Mouse (Mus musculus) embryonic facial prominence, embryonic 15.5 days (tissue): ENCODE results near the gene Dqx1. TPM values are rescaled to one million over a fixed set of nuclear protein-coding genes. Genes with fewer than 3 reads are reported as not detected.

ENCODE experiments used
- ATAC-seq: fragments of 200-750 bp; cut with Nextera tagmentation; 2 replicates; pipeline ENCODE4 v1.8.0; 2017; ENCODE audit warnings: low read depth, moderate TSS enrichment; ENCODE audit not compliant: insufficient number of reproducible peaks, low FRiP score, low TSS enrichment
- H3K27ac ChIP-seq: fragments of 300-500 bp; sonication (generic); replicated peaks from 2 replicates; pipeline ENCODE4 v1.5.1; 2015; ENCODE audit warnings: mild to moderate bottlenecking, inconsistent platforms
- H3K27me3 ChIP-seq: fragments of 300-500 bp; sonication (generic); 2 replicates; pipeline ENCODE4 v1.6.1; 2015; ENCODE audit warnings: inconsistent platforms
- H3K36me3 ChIP-seq: fragments of 300-500 bp; sonication (generic); 2 replicates; pipeline ENCODE4 v1.6.1; 2015; ENCODE audit warnings: mild to moderate bottlenecking, inconsistent platforms
- H3K4me1 ChIP-seq: fragments of 300-500 bp; sonication (generic); 2 replicates; pipeline ENCODE4 v1.6.1; 2015; ENCODE audit warnings: inconsistent platforms
- H3K4me2 ChIP-seq: fragments of 300-500 bp; sonication (generic); replicated peaks from 2 replicates; pipeline ENCODE4 v1.6.1; 2015; ENCODE audit warnings: mild to moderate bottlenecking, inconsistent platforms
- H3K4me3 ChIP-seq: fragments of 300-500 bp; sonication (generic); replicated peaks from 2 replicates; pipeline ENCODE4 v1.5.1; 2015; ENCODE audit warnings: mild to moderate bottlenecking, inconsistent platforms
- H3K9ac ChIP-seq: fragments of 300-500 bp; sonication (generic); 2 replicates; pipeline ENCODE4 v1.6.1; 2015; ENCODE audit warnings: inconsistent platforms
- H3K9me3 ChIP-seq: fragments of 300-500 bp; sonication (generic); replicated peaks from 2 replicates; pipeline ENCODE4 v1.6.1; 2016; ENCODE audit warnings: inconsistent platforms
- WGBS: fragments of 180-500 bp; shearing (Covaris S2); methylation state at CpG from one replicate; pipeline ENCODE4 v1.1.7; 2015; 5-methylcytosine and 5-hydroxymethylcytosine counted together
- microRNA counts: library from miRNA; unstranded; fragments of <30 nt; microRNA quantifications from one replicate; lab custom pipeline; 2016
- microRNA-seq: library from miRNA; unstranded; fragments of <30 nt; microRNA quantifications from one replicate; pipeline ENCODE4, GENCODE M21; 2016; ENCODE audit warnings: borderline number of aligned reads
- polyA plus RNA-seq: library from polyadenylated mRNA; unstranded; fragments of >200 nt; fragmentation: Nextera tagmentation; extraction: Ambion mirVana; gene quantifications from 2 replicates; pipeline ENCODE4 v1.2.1, GENCODE M21; 2015

Gene Dqx1
- polyA plus RNA-seq, 1 experiment from 2014 or later, result 1.6 TPM

DNA sequence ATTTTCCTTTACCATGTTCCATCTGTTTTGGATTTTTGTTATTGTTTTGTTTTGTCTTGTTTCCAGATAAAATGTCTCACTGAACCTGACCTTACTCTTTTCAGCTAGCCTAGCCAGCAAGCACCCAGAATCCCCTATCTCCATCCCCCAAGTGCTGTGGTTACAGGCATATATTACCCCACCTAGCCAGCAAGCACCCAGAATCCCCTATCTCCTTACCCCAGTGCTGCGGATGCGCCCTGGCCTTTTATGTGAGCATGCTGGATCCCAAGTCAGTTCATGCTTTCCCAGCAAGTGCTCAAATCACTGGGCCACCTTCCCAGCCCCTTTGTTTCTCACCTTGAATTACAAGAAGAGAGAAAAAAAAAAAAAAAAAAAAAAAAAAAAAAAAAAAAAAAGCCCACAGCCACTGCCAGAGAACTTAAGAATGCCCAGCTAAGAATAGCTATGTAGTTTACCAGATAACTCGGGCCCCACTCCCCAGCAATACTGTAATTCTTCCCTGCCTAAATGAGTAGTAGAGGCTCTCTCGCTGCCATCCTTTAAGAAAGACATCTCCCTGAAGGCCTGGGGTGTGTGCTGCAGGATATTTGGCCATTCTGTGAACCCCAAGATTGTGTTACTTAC, 54.0 kb downstream of the Dqx1 start:
- WGBS, result 91% methylated on average over 4 of the region's 4 CpGs
- no peak overlapping the region for H3K9ac ChIP-seq
- no peak for ATAC-seq

DNA sequence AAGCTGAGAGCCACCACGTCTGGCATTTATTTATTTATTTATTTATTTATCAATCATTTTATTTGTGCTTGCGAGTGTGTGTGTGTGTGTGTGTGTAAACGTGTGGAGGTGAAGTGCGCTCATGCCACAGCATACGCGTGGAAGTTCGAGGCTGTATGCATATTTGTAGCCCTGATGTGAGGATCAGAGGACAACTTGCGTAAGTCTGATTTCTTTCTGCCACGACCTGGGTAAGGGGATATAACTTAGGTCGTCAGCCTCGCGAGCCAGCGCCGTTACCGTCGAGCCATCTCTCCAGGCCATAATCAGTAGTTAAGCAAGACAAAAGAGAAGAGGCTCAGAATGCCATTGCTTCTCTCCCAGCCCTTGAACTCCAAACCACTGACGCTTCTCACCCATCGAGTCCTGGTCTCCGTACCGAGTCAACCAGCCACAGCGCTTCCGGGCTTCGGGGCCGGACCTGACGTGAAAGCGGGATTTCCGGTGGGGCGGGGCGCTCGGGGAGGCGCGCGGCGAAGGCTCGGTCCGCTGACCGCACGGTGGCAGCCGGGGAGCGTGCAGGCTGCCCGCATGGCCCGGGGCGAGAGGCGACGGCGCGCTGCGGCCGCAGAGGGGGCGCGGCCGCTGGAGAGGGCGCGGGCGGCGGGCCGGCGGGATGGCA, 57.5 kb downstream of the Dqx1 start, which contains the start of gene Mogs:
Gene Mogs, plus strand, starts transcription at position 486 of the 661 bp plus-strand sequence.
- Histone ChIP-seq H3K4me2 (peak within 1 kb of the TSS; percentile 92), H3K27me3 (no peaks in the 10 kb centered on the region), H3K27ac (peak within 1 kb of the TSS; percentile 86), H3K9ac (peak within 1 kb of the TSS; percentile 86), H3K4me3 (peak within 1 kb of the TSS; percentile 90), H3K4me1 (peaks cover 38% of the 10 kb centered on the region), H3K36me3 (peaks cover 31% of the 10 kb centered on the region), H3K9me3 (no peaks in the 10 kb centered on the region)
- ATAC-seq, result peak; percentile 84
- 1% methylated on average over 47 of the region's 58 CpGs for WGBS

More for the DNA sequence above, 54.0 kb downstream of the Dqx1 start:
- peaks cover 36% of the 10 kb centered on the region for H3K4me1 ChIP-seq
- H3K9me3 ChIP-seq, result no peaks in the 10 kb centered on the region
- no peaks in the 10 kb centered on the region for H3K27me3 ChIP-seq
- H3K4me3 ChIP-seq, result no peak overlapping the region
- H3K36me3 ChIP-seq, result peaks cover 6% of the 10 kb centered on the region; the same call in 1 of the 2 replicates
- no peak overlapping the region for H3K4me2 ChIP-seq
- no peak overlapping the region for H3K27ac ChIP-seq

DNA sequence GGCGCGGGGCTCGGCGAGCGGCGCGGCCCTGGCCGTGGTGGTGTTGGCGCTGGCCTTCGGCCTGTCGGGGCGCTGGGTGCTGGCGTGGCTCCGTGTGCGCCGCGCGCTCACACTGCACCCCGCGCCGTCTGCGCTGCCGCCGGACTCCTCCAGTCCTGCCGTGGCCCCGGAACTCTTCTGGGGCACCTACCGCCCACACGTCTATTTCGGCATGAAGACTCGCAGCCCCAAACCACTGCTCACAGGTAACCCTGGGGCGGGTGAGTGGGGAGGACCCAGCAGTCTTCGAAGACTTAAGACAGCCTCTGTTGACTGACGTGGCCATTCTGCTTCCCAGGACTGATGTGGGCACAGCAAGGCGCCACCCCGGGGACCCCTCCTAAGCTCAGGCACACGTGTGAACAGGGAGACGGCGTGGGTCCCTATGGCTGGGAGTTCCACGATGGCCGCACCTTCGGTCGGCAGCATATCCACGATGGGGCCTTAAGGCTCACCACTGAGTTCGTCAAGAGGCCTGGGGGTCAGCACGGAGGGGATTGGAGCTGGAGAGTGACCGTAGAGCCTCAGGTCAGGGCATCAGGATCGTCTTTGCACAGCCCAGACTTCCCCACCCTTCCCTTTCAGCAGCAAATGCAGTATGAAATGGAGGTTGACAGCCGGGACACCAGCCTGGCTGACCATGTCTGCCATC, 58.2 kb downstream of the Dqx1 start:
- Histone ChIP-seq H3K4me3 (peak overlapping the region; percentile 90), H3K9me3 (no peaks in the 10 kb centered on the region), H3K4me2 (peak overlapping the region; percentile 92), H3K36me3 (peaks cover 31% of the 10 kb centered on the region), H3K27me3 (no peaks in the 10 kb centered on the region), H3K9ac (peak overlapping the region; percentile 86), H3K4me1 (peaks cover 43% of the 10 kb centered on the region), H3K27ac (peak overlapping the region; percentile 86)
- under 1% methylated on average over 45 of the region's 48 CpGs for WGBS
- ATAC-seq, result peak; percentile 40

DNA sequence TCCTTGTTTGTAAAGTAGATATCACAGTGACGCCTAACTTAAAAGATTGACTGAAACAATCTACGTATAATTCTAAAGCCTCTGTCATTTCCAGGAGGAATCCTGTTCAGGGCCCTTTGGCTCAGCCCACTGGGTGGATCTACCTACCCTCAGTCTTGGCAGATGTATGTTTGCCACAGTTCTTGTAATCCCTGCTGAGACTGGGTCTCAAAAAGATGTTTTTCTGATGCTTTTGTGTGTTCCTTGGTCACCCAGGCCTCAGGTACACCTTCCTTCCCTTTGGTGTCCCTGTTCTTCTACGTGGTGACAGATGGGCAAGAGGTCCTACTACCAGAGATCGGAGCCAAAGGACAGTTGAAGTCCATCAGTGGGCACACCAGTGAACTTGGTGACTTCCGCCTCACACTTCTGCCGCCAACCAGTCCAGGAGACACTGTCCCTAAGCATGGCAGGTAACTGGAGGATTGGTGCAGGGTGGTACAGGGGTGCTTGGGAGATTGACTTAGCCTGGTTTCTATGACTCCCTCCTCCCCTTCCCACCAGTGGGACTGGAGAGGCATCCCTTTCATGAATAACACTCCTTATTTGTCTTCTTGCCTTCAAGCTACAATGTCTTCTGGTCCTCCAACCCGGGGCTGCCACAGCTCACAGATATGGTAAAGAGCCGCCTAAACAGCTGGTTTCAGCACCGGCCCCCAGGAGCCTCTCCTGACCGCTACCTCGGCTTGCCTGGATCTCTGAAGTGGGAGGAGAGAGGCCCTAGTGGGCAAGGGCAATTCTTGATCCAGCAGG, 58.9 kb downstream of the Dqx1 start:
- peak overlapping the region; percentile 86 for H3K9ac ChIP-seq
- WGBS, result 73% methylated on average over 11 of the region's 11 CpGs
- ATAC-seq, result no peak
- H3K36me3 ChIP-seq, result peaks cover 31% of the 10 kb centered on the region
- H3K4me1 ChIP-seq, result peaks cover 43% of the 10 kb centered on the region
- no peaks in the 10 kb centered on the region for H3K9me3 ChIP-seq
- peak overlapping the region; percentile 92 for H3K4me2 ChIP-seq
- H3K4me3 ChIP-seq, result peak overlapping the region; percentile 90
- H3K27ac ChIP-seq, result peak overlapping the region; percentile 86; the same call in 1 of the 2 replicates
- no peaks in the 10 kb centered on the region for H3K27me3 ChIP-seq

MicroRNA genes within 50 kb of the gene (microRNA counts, 519-probe panel; counts per million panel counts)
- 1,719 counts per million, percentile 22 among the panel's probes with 10 or more counts for microRNA mmu-miR-3470a+mmu-miR-3470b (lab: Ali Mortazavi, UCI)

Small RNA genes lying within 50 kb of the gene (microRNA-seq; reads per million reads assigned to microRNA genes)
- not detected for gene Mir3470a
- not detected for gene Mir7040

Other genes with a start within 250 kb of the Dqx1 start
- 2.3 TPM in 2 replicates for gene Sema4f, start 118.1 kb upstream of the Dqx1 start, polyA plus RNA-seq
- 0.25 and 0.27 TPM in 2 replicates for gene M1ap, start 110.9 kb upstream of the Dqx1 start, polyA plus RNA-seq
- 9.3 and 10.9 TPM in 2 replicates for gene Dok1, start 24.4 kb upstream of the Dqx1 start, polyA plus RNA-seq
- gene Loxl3, start 23.7 kb upstream of the Dqx1 start, polyA plus RNA-seq, result 19.2 and 25.4 TPM in 2 replicates
- gene Aup1, start 3.3 kb upstream of the Dqx1 start, polyA plus RNA-seq, result 198 and 201 TPM in 2 replicates
- 68.9 and 72.0 TPM in 2 replicates for gene Htra2, start 2.6 kb upstream of the Dqx1 start, polyA plus RNA-seq
- 0.51 and 0.61 TPM in 2 replicates for gene Tlx2, start 12.4 kb downstream of the Dqx1 start, polyA plus RNA-seq
- gene Pcgf1, start 20.0 kb downstream of the Dqx1 start, polyA plus RNA-seq, result 37.7 and 39.4 TPM in 2 replicates
- 0.59 and 0.99 TPM in 2 replicates for gene Lbx2, start 28.5 kb downstream of the Dqx1 start, polyA plus RNA-seq
- gene Ccdc142, start 43.8 kb downstream of the Dqx1 start, polyA plus RNA-seq, result 3.2 and 3.4 TPM in 2 replicates
- 2.9 and 3.2 TPM in 2 replicates for gene Gm42688, start 43.8 kb downstream of the Dqx1 start, polyA plus RNA-seq
- gene Mrpl53, start 51.2 kb downstream of the Dqx1 start, polyA plus RNA-seq, result 121 and 136 TPM in 2 replicates
- gene Mogs, start 57.7 kb downstream of the Dqx1 start, polyA plus RNA-seq, result 50.7 and 52.6 TPM in 2 replicates
- 109 and 113 TPM in 2 replicates for gene Wbp1, start 63.7 kb downstream of the Dqx1 start, polyA plus RNA-seq
- gene Ino80b, start 67.6 kb downstream of the Dqx1 start, polyA plus RNA-seq, result 18.2 and 18.5 TPM in 2 replicates
- 62.8 and 63.2 TPM in 2 replicates for gene Rtkn, start 77.6 kb downstream of the Dqx1 start, polyA plus RNA-seq
- 7.9 and 12.0 TPM in 2 replicates for gene Wdr54, start 98.6 kb downstream of the Dqx1 start, polyA plus RNA-seq
- 10.3 and 17.2 TPM in 2 replicates for gene 1700003E16Rik, start 98.6 kb downstream of the Dqx1 start, polyA plus RNA-seq
- 98.7 and 103 TPM in 2 replicates for gene Dctn1, start 108.1 kb downstream of the Dqx1 start, polyA plus RNA-seq
- gene Slc4a5, start 162.0 kb downstream of the Dqx1 start, polyA plus RNA-seq, result 0.11 and 0.48 TPM in 2 replicates